Mouse (Mus musculus) midbrain, embryonic 12.5 days (tissue): Measurements from ENCODE around the gene Cd180. TPM values are rescaled to one million over a fixed set of nuclear protein-coding genes. Genes with fewer than 3 reads are reported as not detected.

Source experiments
- ATAC-seq: fragments of 200-750 bp; cut with Nextera tagmentation; 2 replicates; pipeline ENCODE4 v1.8.0; 2017; ENCODE audit warnings: low read depth, moderate TSS enrichment, moderate library complexity; ENCODE audit not compliant: low FRiP score
- H3K27ac ChIP-seq: fragments of 300-500 bp; sonication (generic); replicated peaks from 2 replicates; pipeline ENCODE4 v1.5.1; 2016; ENCODE audit warnings: mild to moderate bottlenecking
- H3K27me3 ChIP-seq: fragments of 300-500 bp; sonication (generic); 2 replicates; pipeline ENCODE4 v1.6.1; 2016; ENCODE audit warnings: mild to moderate bottlenecking
- H3K36me3 ChIP-seq: fragments of 300-500 bp; sonication (generic); 2 replicates; pipeline ENCODE4 v1.6.1; 2016
- H3K4me1 ChIP-seq: fragments of 300-500 bp; sonication (generic); 2 replicates; pipeline ENCODE4 v1.6.1; 2016
- H3K4me2 ChIP-seq: fragments of 300-500 bp; sonication (generic); replicated peaks from 2 replicates; pipeline ENCODE4 v1.6.1; 2016; ENCODE audit warnings: mild to moderate bottlenecking, moderate library complexity
- H3K4me3 ChIP-seq: fragments of 300-500 bp; sonication (generic); 2 replicates; pipeline ENCODE4 v1.5.1; 2016; ENCODE audit warnings: mild to moderate bottlenecking
- H3K9ac ChIP-seq: fragments of 300-500 bp; sonication (generic); replicated peaks from 2 replicates; pipeline ENCODE4 v1.6.1; 2016; ENCODE audit warnings: mild to moderate bottlenecking, moderate library complexity
- H3K9me3 ChIP-seq: fragments of 300-500 bp; sonication (generic); 2 replicates; pipeline ENCODE4 v1.6.1; 2016; ENCODE audit warnings: mild to moderate bottlenecking
- WGBS: fragments of 180-500 bp; shearing (Covaris S2); methylation state at CpG from one replicate; pipeline ENCODE4 v1.1.7; 2016; 5-methylcytosine and 5-hydroxymethylcytosine counted together
- polyA plus RNA-seq: library from polyadenylated mRNA; unstranded; fragments of >200 nt; fragmentation: Nextera tagmentation; extraction: Ambion mirVana; gene quantifications from 2 replicates; pipeline ENCODE4 v1.2.1, GENCODE M21; 2016

The Cd180 gene
- polyA plus RNA-seq, 1 experiment from 2014 or later = 0.51 TPM

GRCm38 (mm10) chr13:102688121-102688520, 5.2 kb upstream of the Cd180 start:
- Histone ChIP-seq H3K27ac (no peak overlapping the region), H3K9ac (no peak overlapping the region), H3K4me1 (0 out of 2 replicates have a peak, but pooled peaks cover 3% of the 10 kb centered on the region), H3K36me3 (no peaks in the 10 kb centered on the region), H3K4me3 (no peak overlapping the region), H3K27me3 (no peaks in the 10 kb centered on the region), H3K9me3 (no peaks in the 10 kb centered on the region), H3K4me2 (no peak overlapping the region)
- ATAC-seq = no peak
- WGBS = 93% methylated on average over 1 of the region's 1 CpGs

DNA sequence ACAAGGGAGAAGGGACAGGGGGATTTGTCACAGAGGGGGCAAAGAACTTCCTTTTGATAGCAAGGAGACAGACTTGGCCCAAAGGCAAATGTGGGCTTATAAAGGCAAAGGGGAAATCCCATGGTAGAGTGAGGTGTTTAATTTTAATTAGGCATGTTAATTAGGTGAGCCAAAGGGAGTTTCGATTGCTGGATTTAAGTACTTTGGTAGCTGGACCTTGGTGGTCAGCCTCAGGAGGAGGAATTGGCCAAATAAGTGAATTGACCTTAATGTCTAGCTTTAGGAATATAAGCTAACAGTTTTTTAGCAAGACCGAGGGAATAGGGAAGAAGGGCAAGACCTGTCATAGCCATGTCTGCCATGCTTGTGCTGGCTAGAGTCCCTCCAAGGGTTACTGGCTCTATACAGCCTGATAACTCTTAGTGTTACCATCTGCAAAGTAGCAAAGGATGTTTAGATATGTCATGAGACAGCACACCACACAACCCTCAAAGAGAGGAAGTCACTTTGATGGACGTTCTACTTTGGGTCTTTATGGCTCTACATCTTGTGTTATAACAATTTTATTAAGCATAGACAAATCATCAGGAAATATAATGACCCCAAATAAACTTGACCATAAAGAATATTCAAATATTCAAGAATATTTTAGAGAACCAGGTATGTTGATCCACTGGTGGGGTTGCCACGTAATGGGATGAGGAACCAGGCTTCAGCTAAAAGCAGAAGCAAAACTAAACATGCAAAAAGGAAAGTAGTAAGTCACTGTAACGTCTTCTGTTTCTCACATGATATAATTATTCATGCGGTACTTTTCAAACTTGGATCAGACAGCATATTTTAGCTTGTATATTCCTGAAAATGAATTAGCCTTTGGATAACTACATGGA, 3.9 kb upstream of the Cd180 start:
- Histone ChIP-seq H3K27me3 (no peaks in the 10 kb centered on the region), H3K9ac (no peak overlapping the region)
- 89% methylated on average over 6 of the region's 6 CpGs for WGBS

DNA sequence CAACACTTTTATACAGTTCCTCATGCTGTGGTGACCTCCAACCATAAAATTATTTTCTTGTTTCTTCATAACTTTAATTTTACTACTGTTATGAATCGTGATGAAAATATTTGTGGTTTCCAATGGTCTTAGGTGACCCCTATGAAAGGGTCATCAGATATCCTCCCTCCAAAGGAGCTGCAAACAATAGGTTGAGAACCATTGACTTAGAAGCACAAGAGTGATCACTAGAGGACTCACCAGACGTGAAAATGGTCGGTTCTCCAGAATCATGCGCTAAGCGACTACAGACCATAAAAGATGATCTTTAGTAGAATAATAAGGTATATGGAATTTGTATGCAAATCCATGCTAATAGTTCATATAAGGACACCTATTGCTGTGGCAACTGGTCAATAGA, 3.2 kb upstream of the Cd180 start:
- H3K36me3 ChIP-seq = no peaks in the 10 kb centered on the region
- 93% methylated on average over 5 of the region's 5 CpGs for WGBS
- H3K9me3 ChIP-seq = no peaks in the 10 kb centered on the region
- H3K27me3 ChIP-seq = no peaks in the 10 kb centered on the region
- 0 out of 2 replicates have a peak, but pooled peaks cover 3% of the 10 kb centered on the region for H3K4me1 ChIP-seq
- H3K4me2 ChIP-seq = no peak overlapping the region
- no peak overlapping the region for H3K27ac ChIP-seq
- H3K4me3 ChIP-seq = no peak overlapping the region
- ATAC-seq = no peak
- no peak overlapping the region for H3K9ac ChIP-seq

More for the DNA sequence above, 3.9 kb upstream of the Cd180 start:
- no peak for ATAC-seq
- no peak overlapping the region for H3K4me2 ChIP-seq
- H3K4me3 ChIP-seq = no peak overlapping the region
- 0 out of 2 replicates have a peak, but pooled peaks cover 3% of the 10 kb centered on the region for H3K4me1 ChIP-seq
- no peak overlapping the region for H3K27ac ChIP-seq
- no peaks in the 10 kb centered on the region for H3K9me3 ChIP-seq
- H3K36me3 ChIP-seq = no peaks in the 10 kb centered on the region

DNA sequence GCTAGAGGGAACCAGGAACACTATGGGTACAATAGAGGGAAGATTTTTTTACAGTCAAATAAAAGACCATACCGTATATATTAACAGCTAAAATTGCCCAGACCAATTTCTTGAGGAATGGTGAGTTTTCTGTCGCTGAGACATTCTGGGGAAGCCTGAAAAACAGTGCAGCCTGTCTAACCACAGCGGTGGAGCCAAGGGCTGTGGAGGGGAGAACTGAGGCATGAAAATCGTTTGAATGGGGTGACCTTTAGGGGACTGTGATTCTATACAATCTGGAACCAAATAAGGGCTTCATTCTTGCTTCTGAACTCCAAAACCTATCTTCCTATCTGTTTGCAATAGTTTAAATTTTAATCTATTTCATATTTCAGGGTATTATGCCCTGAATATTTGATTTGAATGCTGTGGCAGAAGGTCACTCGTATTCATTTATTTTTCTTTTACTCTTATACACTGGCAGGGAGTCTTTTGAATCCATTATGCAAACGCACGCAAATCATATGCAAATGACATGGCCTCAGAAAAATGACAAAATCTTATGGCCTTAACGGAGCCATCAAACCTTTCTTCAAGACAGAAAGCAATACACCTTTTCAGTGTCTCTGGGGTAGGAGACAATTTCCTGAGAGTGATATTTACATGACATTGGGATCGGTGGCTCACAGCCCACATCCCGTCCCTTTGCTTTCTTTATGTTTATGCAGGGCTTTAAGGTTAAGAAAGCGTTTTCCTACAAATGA, 1.8 kb upstream of the Cd180 start:
- Histone ChIP-seq H3K9ac (no peak overlapping the region), H3K4me1 (0 out of 2 replicates have a peak, but pooled peaks cover 3% of the 10 kb centered on the region), H3K9me3 (no peaks in the 10 kb centered on the region), H3K4me3 (no peak overlapping the region), H3K36me3 (no peaks in the 10 kb centered on the region), H3K4me2 (no peak overlapping the region), H3K27ac (no peak overlapping the region), H3K27me3 (no peaks in the 10 kb centered on the region)
- WGBS = 69% methylated on average over 11 of the region's 11 CpGs
- ATAC-seq = no peak

DNA sequence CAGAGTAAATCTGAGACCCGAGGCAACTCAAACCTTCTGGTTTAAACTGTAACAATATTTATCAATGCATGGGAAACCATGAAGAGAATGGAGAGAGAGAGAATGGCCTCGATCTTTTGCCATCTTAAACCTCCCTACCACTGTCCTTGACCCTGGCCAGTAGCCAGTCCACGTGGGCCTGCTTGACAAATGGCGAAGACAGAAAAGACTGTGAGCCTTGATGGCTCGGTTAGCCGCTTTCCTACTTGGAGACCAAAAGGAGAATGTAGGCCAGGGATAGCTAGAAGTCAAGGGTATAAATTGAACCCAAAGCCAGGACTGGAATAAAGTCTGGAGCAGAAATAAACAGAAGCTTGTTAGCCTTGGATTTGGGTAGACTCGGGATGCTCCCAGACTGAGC, 796 bp downstream of the Cd180 start:
- H3K27ac ChIP-seq = no peak overlapping the region
- H3K4me2 ChIP-seq = no peak overlapping the region
- H3K27me3 ChIP-seq = 0 out of 2 replicates have a peak, but pooled peaks cover under 1% of the 10 kb centered on the region
- ATAC-seq = no peak
- H3K36me3 ChIP-seq = no peaks in the 10 kb centered on the region
- no peak overlapping the region for H3K9ac ChIP-seq
- no peak overlapping the region for H3K4me3 ChIP-seq
- peaks cover 15% of the 10 kb centered on the region for H3K4me1 ChIP-seq
- WGBS = 90% methylated on average over 7 of the region's 7 CpGs
- H3K9me3 ChIP-seq = no peaks in the 10 kb centered on the region

- Histone ChIP-seq H3K4me1 (peaks cover 19% of the 10 kb centered on the region), H3K36me3 (no peaks in the 10 kb centered on the region), H3K9ac (no peak overlapping the region), H3K9me3 (no peaks in the 10 kb centered on the region), H3K4me2 (no peak overlapping the region), H3K4me3 (no peak overlapping the region), H3K27me3 (0 out of 2 replicates have a peak, but pooled peaks cover 6% of the 10 kb centered on the region), H3K27ac (no peak overlapping the region)
- 80% methylated on average over 7 of the region's 7 CpGs for WGBS
- no peak for ATAC-seq
Measured at GRCm38 (mm10) chr13:102695121-102695905, 2.0 kb downstream of the Cd180 start.

DNA sequence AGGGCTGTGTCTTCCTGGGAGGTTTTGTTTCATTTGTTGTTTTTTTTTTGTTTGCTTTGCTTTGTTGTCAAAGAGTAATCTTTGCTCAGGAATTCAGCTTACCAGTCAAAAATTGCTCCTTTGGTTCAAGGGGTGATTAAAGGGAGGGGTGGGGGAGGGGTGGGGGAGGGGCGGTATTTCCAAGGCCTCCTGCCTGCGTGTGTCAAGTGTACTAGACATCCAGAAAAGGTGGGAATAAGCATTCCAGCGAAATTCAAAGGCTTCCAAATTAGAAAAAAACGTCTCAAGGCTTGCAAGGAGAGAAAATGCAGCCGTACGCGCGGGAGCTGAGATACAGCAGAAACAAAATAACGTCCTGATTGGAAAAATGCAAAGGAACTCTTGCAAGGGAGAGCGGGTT, 5.0 kb downstream of the Cd180 start:
- peak overlapping the region; percentile 41 for H3K4me2 ChIP-seq
- peak overlapping the region; percentile 74 for H3K27ac ChIP-seq
- H3K27me3 ChIP-seq = 0 out of 2 replicates have a peak, but pooled peaks cover 6% of the 10 kb centered on the region
- no peaks in the 10 kb centered on the region for H3K36me3 ChIP-seq
- H3K4me1 ChIP-seq = peaks cover 24% of the 10 kb centered on the region
- no peak overlapping the region for H3K9ac ChIP-seq
- peak; percentile 38; the same call in 1 of the 2 replicates for ATAC-seq
- 0 out of 2 replicates have a peak overlapping the region, but pooled peaks have one; percentile 2 for H3K4me3 ChIP-seq
- H3K9me3 ChIP-seq = no peaks in the 10 kb centered on the region
- 31% methylated on average over 10 of the region's 10 CpGs for WGBS

DNA sequence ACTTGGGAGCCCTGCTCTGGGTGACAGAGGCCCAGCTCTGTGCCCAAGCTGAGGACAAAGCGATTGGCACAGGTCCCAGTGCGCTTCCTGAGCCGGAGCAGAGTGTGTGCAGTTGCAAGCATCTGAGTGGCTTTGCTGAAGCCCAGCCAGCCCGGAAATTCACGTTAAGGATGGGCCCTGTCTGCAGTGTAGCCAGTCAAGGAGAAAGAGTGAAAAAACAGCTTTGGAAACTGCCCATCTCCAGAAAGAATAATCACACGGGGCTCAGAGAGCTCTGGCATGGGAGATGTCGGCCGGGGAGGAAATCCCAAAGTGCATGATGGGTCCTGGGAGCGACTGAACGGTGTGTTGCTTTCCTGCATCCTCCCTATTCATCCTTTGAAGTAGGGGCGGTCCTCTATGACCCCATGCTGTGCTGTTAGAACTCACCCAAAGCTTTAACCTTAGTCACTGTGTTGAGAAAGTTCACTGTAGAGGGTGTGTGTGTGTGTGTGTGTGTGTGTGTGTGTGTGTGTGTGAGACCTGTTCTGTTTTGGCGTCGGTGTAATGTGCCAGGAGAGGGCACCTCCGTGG, 5.5 kb downstream of the Cd180 start:
- H3K9ac ChIP-seq = peak overlapping the region; percentile 46; the same call in 1 of the 2 replicates
- H3K27me3 ChIP-seq = 0 out of 2 replicates have a peak, but pooled peaks cover 6% of the 10 kb centered on the region
- H3K27ac ChIP-seq = peak overlapping the region; percentile 74
- peak overlapping the region; percentile 41 for H3K4me2 ChIP-seq
- H3K4me1 ChIP-seq = peaks cover 24% of the 10 kb centered on the region
- 26% methylated on average over 14 of the region's 14 CpGs for WGBS
- no peaks in the 10 kb centered on the region for H3K36me3 ChIP-seq
- H3K4me3 ChIP-seq = 0 out of 2 replicates have a peak overlapping the region, but pooled peaks have one; percentile 2
- H3K9me3 ChIP-seq = no peaks in the 10 kb centered on the region
- ATAC-seq = peak; percentile 89

DNA sequence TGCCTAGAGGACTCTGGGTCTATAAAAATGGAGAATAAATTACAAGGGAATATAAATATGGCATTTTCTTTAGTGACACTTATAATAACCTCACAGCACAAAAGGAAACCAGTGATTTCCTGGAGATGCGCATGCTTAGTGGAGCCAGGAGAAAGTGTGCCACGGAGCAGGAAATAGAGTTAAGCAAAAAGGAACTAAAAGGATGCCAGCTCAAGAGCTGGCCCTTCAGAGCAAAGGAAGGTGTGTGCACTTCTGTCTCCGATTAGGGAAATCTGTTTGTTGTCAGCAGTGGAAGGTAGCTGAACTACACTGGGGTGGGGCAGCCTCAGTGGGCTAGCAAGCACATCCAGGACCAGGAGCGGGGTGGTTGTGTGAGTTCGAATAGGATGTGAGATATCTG, 6.8 kb downstream of the Cd180 start:
- Histone ChIP-seq H3K9me3 (no peaks in the 10 kb centered on the region), H3K4me3 (no peak overlapping the region), H3K27me3 (0 out of 2 replicates have a peak, but pooled peaks cover 6% of the 10 kb centered on the region), H3K4me1 (peaks cover 24% of the 10 kb centered on the region), H3K4me2 (no peak overlapping the region), H3K9ac (no peak overlapping the region), H3K36me3 (no peaks in the 10 kb centered on the region), H3K27ac (no peak overlapping the region)
- 91% methylated on average over 5 of the region's 5 CpGs for WGBS
- ATAC-seq = no peak

- Histone ChIP-seq H3K9me3 (no peaks in the 10 kb centered on the region), H3K4me2 (no peak overlapping the region), H3K4me3 (no peak overlapping the region), H3K27ac (no peak overlapping the region), H3K4me1 (peaks cover 24% of the 10 kb centered on the region), H3K36me3 (no peaks in the 10 kb centered on the region), H3K27me3 (0 out of 2 replicates have a peak, but pooled peaks cover 6% of the 10 kb centered on the region), H3K9ac (no peak overlapping the region)
- WGBS = 83% methylated on average over 3 of the region's 3 CpGs
- ATAC-seq = no peak
Measured at GRCm38 (mm10) chr13:102700744-102701143, 7.4 kb downstream of the Cd180 start.

DNA sequence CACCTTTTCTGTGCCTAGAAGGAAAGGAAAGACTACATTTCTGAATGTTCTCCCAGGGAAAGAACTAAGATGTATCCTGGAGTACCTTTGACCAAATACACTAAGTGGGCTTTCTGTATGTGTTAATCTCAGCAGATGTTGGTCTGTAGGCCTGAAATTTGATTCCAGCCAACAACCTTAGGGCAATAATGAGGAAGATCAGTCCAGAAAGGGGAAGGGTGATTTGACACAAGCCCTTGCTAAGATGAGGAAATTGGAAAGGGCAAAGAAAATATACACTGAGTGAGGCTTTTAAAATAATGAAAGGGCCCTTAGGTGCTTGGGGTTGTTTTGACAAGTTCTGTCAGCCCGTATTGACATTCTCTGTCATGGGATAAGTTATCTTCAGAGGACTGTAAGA, 23.6 kb downstream of the Cd180 start:
- no peaks in the 10 kb centered on the region for H3K4me1 ChIP-seq
- no peak overlapping the region for H3K9ac ChIP-seq
- WGBS = 71% methylated on average over 1 of the region's 1 CpGs
- no peak overlapping the region for H3K4me3 ChIP-seq
- no peak for ATAC-seq
- H3K4me2 ChIP-seq = no peak overlapping the region
- no peaks in the 10 kb centered on the region for H3K27me3 ChIP-seq
- H3K9me3 ChIP-seq = no peaks in the 10 kb centered on the region
- H3K36me3 ChIP-seq = no peaks in the 10 kb centered on the region
- no peak overlapping the region for H3K27ac ChIP-seq
